Mouse (Mus musculus): ENCODE results near the gene Tgfa. TPM values are rescaled to one million over a fixed set of nuclear protein-coding genes. Genes with fewer than 3 reads are reported as not detected.

The Tgfa gene
- polyA plus RNA-seq, 1 experiment = not detected

DNA sequence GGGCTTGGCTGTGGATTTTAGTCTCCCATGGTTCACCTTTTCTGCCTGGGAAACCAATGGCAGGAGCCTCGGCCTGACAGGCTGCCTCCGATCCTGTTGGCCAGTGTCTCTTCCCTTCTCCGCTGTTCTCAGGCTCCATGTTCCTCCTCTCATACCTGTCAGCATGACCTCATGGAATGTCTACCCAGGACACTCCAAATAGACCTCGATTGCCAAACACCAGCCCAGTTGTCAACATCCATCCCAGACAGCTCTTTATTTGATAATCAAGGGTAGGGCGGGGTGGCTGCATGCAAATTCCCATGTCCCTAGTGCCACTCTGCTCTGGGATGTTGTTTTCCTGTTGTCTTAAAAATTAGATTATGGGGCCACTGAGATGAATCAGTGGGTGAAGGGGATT, 5.9 kb downstream of the Tgfa start:
- Histone ChIP-seq H3K4me1 (ENCODE audit: control insufficient read depth) (no peaks in the 10 kb centered on the region), H3K4me3 (replicated peaks) (no peak overlapping the region), H3K36me3 (ENCODE audit: control insufficient read depth) (no peaks in the 10 kb centered on the region), H3K27me3 (ENCODE audit: control insufficient read depth) (peaks cover 24% of the 10 kb centered on the region), H3K9me3 (ENCODE audit: control insufficient read depth, low read length) (no peaks in the 10 kb centered on the region)
- TF ChIP-seq GATA1 (IDR thresholded peaks at IDR 0.05; ENCODE audit: low read length) (no peak), TAL1 (IDR thresholded peaks at IDR 0.05; ENCODE audit: low read length) (no peak)

DNA sequence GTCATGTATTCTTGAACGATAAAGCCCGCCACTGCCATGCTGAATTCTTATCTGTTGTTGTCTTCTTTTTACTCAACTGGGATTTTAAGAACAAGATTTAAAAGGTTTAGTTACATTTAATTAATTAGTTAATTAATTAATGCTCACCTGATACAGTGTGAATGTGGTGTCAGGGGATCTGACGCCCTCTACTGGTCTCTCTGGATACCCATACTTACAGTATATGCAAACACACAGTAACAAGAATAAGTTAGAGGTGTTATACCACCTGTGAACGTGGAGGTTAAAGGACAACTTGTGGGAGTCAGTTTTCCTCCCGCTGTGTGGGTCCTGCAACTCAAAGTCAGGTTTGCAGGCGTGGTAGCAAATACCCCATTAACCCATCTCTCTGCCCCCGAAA, 8.1 kb downstream of the Tgfa start:
- TF ChIP-seq TAL1 (IDR thresholded peaks at IDR 0.05; ENCODE audit: low read length) (no peak), GATA1 (IDR thresholded peaks at IDR 0.05; ENCODE audit: low read length) (no peak)
- H3K4me1 ChIP-seq (ENCODE audit: control insufficient read depth) = no peaks in the 10 kb centered on the region
- H3K4me3 ChIP-seq (replicated peaks) = no peak overlapping the region
- H3K27me3 ChIP-seq (ENCODE audit: control insufficient read depth) = peaks cover 4% of the 10 kb centered on the region
- no peaks in the 10 kb centered on the region for H3K9me3 ChIP-seq (ENCODE audit: control insufficient read depth, low read length)
- H3K36me3 ChIP-seq (ENCODE audit: control insufficient read depth) = no peaks in the 10 kb centered on the region

DNA sequence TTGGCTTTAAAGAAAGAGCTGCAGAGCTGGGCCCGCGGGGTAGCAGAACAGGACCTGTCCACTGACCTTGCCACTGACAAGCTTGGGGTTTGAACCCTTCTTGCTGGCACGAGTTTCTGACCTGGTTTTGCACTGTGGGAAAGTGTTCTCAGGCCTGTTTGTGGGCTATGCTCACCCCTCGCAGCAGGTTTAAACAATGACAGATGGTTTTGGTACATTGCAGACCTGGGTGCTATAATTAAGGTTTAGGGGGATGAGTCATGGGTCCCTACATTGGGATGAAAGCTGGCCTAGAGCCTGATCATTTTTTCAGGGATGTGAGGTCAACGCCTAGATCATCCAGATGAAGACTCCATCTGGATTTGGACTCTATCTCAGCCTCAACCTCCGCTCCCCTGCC, 11.0 kb downstream of the Tgfa start:
- Histone ChIP-seq H3K27me3 (ENCODE audit: control insufficient read depth) (no peaks in the 10 kb centered on the region), H3K4me1 (ENCODE audit: control insufficient read depth) (no peaks in the 10 kb centered on the region), H3K36me3 (ENCODE audit: control insufficient read depth) (no peaks in the 10 kb centered on the region), H3K9me3 (ENCODE audit: control insufficient read depth, low read length) (no peaks in the 10 kb centered on the region), H3K4me3 (replicated peaks) (no peak overlapping the region)
- TF ChIP-seq GATA1 (IDR thresholded peaks at IDR 0.05; ENCODE audit: low read length) (no peak), TAL1 (IDR thresholded peaks at IDR 0.05; ENCODE audit: low read length) (no peak)

DNA sequence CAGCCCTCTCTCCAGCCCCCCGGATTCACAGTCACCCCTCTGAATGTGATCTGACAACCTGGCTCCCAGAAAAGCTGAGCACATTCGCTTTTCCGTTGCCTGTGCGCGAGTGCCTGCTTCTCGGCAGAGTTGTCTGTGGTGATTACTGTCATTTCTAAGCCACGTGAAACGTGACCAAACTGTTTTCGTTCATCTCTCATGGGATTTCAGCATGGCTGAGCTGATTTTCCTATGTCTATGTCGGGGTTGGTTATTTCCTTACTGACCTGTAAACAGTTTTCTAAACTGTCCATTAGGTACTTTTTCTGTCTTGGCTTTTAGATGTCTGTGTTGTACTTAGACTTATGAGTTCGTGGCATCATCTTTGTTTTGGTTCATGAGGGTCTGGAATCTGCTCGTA, 12.0 kb downstream of the Tgfa start:
- Histone ChIP-seq H3K27me3 (ENCODE audit: control insufficient read depth) (no peaks in the 10 kb centered on the region), H3K4me1 (ENCODE audit: control insufficient read depth) (no peaks in the 10 kb centered on the region), H3K4me3 (replicated peaks) (no peak overlapping the region), H3K9me3 (ENCODE audit: control insufficient read depth, low read length) (no peaks in the 10 kb centered on the region), H3K36me3 (ENCODE audit: control insufficient read depth) (no peaks in the 10 kb centered on the region)
- TF ChIP-seq TAL1 (IDR thresholded peaks at IDR 0.05; ENCODE audit: low read length) (no peak), GATA1 (IDR thresholded peaks at IDR 0.05; ENCODE audit: low read length) (no peak)

DNA sequence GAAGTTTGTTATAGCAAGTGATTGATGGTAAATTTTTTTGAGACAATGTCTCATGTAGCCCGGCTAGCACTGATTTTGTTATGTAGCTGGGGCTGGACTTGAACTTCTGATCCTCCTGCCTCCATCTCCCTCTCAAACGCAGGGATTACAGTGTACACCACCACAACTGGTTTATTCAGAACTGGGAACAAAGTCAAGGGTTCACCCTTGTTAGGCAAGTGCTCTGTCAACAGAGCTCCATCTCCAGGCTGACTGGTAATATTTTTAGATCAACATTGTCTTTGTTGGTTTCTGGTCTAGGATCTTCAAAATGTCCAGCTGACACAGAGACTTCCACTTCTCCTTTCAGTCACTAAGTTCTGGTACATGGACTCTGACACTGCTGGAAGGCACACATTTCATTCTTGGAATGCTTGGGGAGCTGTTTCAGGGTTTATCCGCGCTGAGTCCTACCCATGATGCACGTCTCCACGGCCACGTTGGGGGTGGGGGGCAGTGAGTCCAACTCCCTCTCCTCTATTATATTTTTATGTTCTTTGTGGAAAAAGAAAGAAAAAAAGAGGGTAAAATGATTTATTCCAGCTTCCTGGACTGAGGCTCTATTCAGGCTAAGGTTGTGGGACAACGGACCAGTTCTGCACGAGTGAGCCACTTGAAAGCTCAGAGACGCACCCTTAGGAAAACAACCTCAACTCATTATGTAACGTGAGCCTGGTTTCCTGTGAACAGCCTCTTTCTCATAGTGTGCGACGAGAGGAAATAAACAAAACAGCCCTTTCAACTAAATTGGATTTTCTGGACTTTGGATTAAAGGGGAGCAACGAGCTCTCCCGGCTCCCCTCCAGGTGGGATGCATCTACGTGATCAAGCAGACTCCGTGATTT, 14.4 kb downstream of the Tgfa start:
- TF ChIP-seq TAL1 (IDR thresholded peaks at IDR 0.05; ENCODE audit: low read length) (no peak), GATA1 (IDR thresholded peaks at IDR 0.05; ENCODE audit: low read length) (no peak)
- H3K4me1 ChIP-seq (ENCODE audit: control insufficient read depth) = no peaks in the 10 kb centered on the region
- H3K27me3 ChIP-seq (ENCODE audit: control insufficient read depth) = no peaks in the 10 kb centered on the region
- no peak overlapping the region for H3K4me3 ChIP-seq (replicated peaks)
- no peaks in the 10 kb centered on the region for H3K36me3 ChIP-seq (ENCODE audit: control insufficient read depth)
- no peaks in the 10 kb centered on the region for H3K9me3 ChIP-seq (ENCODE audit: control insufficient read depth, low read length)

DNA sequence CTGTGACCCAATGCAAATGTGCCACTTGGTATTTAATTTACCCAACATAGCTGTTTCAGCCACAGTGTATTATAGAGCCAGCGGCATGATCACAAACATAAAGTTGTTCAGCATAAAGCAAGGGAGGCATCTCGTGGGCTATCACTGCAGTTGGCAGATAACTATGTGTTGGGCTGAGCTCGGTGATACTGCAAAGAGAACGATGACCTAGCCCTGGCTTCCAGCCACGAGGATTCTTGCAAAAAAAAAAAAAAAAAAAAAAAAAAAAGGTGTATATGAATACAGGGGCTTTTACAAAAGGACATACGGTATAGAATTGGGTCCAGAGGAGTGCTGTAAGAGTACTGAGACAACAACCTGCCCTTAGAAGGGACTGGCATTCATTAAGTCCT, 15.0 kb downstream of the Tgfa start:
- H3K4me3 ChIP-seq (replicated peaks) = no peak overlapping the region
- TF ChIP-seq TAL1 (IDR thresholded peaks at IDR 0.05; ENCODE audit: low read length) (no peak), GATA1 (IDR thresholded peaks at IDR 0.05; ENCODE audit: low read length) (no peak)
- no peaks in the 10 kb centered on the region for H3K36me3 ChIP-seq (ENCODE audit: control insufficient read depth)

DNA sequence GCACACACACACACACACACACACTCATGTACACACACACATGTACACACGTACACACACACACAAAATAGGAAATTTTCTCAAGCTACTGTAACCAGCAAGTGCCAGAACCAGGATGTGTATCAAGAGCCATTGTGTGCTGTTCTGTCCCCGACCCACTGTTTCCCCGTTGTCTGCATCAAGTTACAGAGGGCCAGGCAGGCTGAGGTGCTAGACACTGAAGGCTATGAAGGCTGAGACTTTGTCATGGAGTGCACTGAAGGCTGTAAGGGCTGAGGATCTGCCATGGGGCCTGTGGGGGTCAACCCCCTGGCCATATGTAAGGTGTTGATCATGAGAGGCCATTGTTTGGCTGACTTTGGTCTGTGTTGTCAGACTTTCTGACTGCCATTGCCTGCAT, 15.6 kb downstream of the Tgfa start:
- TF ChIP-seq GATA1 (IDR thresholded peaks at IDR 0.05; ENCODE audit: low read length) (no peak), TAL1 (IDR thresholded peaks at IDR 0.05; ENCODE audit: low read length) (no peak)
- H3K36me3 ChIP-seq (ENCODE audit: control insufficient read depth) = no peaks in the 10 kb centered on the region
- H3K4me3 ChIP-seq (replicated peaks) = no peak overlapping the region
- H3K4me1 ChIP-seq (ENCODE audit: control insufficient read depth) = no peaks in the 10 kb centered on the region
- H3K9me3 ChIP-seq (ENCODE audit: control insufficient read depth, low read length) = no peaks in the 10 kb centered on the region
- H3K27me3 ChIP-seq (ENCODE audit: control insufficient read depth) = no peaks in the 10 kb centered on the region

More for the DNA sequence above, 15.0 kb downstream of the Tgfa start:
- Histone ChIP-seq H3K27me3 (ENCODE audit: control insufficient read depth) (no peaks in the 10 kb centered on the region), H3K9me3 (ENCODE audit: control insufficient read depth, low read length) (no peaks in the 10 kb centered on the region), H3K4me1 (ENCODE audit: control insufficient read depth) (no peaks in the 10 kb centered on the region)

DNA sequence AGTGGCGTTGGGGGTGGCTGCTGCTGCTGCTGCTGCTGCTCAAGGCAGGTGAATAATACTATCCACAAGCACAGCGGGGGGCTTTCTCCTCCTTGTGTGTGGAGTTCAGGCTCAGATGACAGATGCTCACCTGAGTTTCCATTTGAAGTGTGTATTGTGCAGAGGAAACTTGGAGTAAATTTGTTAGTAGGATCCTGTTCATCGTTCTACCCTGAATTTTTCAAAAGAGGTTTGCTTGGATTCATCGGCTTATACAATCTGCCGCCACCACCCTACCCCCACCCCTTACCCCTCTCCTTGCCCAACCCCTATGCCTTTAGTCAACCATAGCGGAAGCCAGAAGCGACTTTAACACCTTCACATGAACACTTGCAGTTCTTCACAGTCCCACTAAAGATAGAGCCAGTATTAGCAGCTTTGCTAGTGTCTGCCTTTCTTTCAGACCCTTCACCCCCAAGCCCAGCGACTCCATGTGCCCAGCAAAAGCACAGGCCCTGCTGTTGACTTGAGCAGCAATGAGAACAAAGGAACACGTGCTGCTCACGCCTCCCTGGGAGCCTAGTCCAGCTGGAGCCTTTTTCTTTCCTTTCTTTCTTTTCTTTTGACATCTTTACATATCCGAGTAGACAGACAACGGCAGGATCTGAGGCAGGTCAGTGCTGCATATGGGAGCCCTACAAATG, 16.2 kb downstream of the Tgfa start:
- H3K9me3 ChIP-seq (ENCODE audit: control insufficient read depth, low read length) = no peaks in the 10 kb centered on the region

DNA sequence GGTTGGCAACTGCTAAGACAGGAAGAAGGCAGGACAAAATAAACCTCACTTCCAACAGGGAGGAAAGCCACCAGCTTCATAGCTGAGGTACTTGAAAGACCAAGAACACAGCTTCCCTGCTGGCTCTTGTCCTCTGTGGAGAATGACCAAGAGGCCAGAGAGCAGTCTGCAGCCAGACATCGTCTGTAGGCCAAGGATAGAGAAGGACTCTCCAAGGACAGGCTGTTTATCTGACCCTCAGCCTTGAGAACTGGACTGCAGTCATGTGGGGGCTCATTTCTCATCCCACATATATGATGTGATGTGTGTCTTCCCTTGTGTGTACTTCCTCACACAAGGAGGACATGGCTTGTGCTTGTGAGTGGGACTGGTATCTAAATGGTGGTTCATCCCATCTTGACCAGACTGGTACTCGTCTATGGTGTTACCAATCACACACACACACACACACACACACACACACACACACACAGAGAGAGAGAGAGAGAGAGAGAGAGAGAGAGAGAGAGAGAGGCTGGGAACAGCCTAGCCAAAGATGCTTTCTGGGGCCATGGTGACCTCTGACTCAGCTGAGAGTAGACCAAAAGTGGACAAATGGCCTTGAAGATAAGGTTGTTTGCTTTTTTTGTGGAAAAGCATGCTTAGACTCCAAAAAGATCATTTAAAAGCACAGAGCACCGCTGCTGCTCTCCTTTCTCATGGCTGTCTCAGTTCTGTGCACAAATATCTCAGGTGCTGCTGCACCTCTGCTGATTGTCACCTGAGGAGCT, 18.0 kb downstream of the Tgfa start:
- no peak for TF ChIP-seq TAL1 (IDR thresholded peaks at IDR 0.05; ENCODE audit: low read length)
- no peak for TF ChIP-seq GATA1 (IDR thresholded peaks at IDR 0.05; ENCODE audit: low read length)
- Histone ChIP-seq H3K4me3 (replicated peaks) (no peak overlapping the region), H3K9me3 (ENCODE audit: control insufficient read depth, low read length) (no peaks in the 10 kb centered on the region), H3K36me3 (ENCODE audit: control insufficient read depth) (no peaks in the 10 kb centered on the region), H3K4me1 (ENCODE audit: control insufficient read depth) (no peaks in the 10 kb centered on the region), H3K27me3 (ENCODE audit: control insufficient read depth) (no peaks in the 10 kb centered on the region)

More for the DNA sequence above, 16.2 kb downstream of the Tgfa start:
- TF ChIP-seq GATA1 (IDR thresholded peaks at IDR 0.05; ENCODE audit: low read length) = no peak
- no peak for TF ChIP-seq TAL1 (IDR thresholded peaks at IDR 0.05; ENCODE audit: low read length)
- no peaks in the 10 kb centered on the region for H3K36me3 ChIP-seq (ENCODE audit: control insufficient read depth)
- H3K4me1 ChIP-seq (ENCODE audit: control insufficient read depth) = no peaks in the 10 kb centered on the region
- no peak overlapping the region for H3K4me3 ChIP-seq (replicated peaks)
- no peaks in the 10 kb centered on the region for H3K27me3 ChIP-seq (ENCODE audit: control insufficient read depth)
